Mouse (Mus musculus) embryonic facial prominence, embryonic 13.5 days (tissue): ENCODE data around the gene Shtn1. TPM values are rescaled to one million over a fixed set of nuclear protein-coding genes. Genes with fewer than 3 reads are reported as not detected.
A peak's percentile ranks its signal among the peaks of the same experiment; 100 is the strongest.

Experiments used
- ATAC-seq: fragments of 200-750 bp; cut with Nextera tagmentation; 2 replicates; pipeline ENCODE4 v1.8.0; 2017; ENCODE audit warnings: low read depth; ENCODE audit not compliant: insufficient number of reproducible peaks, insufficient read depth, low FRiP score, low TSS enrichment
- H3K27ac ChIP-seq: fragments of 300-500 bp; sonication (generic); 2 replicates; pipeline ENCODE4 v1.5.1; 2015; ENCODE audit warnings: moderate library complexity, mild to moderate bottlenecking, inconsistent platforms
- H3K27me3 ChIP-seq: fragments of 300-500 bp; sonication (generic); 2 replicates; pipeline ENCODE4 v1.6.1; 2015; ENCODE audit warnings: mild to moderate bottlenecking, inconsistent platforms
- H3K36me3 ChIP-seq: fragments of 300-500 bp; sonication (generic); 2 replicates; pipeline ENCODE4 v1.6.1; 2015; ENCODE audit warnings: mild to moderate bottlenecking, inconsistent platforms
- H3K4me1 ChIP-seq: fragments of 300-500 bp; sonication (generic); 2 replicates; pipeline ENCODE4 v1.6.1; 2015; ENCODE audit warnings: inconsistent platforms
- H3K4me2 ChIP-seq: fragments of 300-500 bp; sonication (generic); 2 replicates; pipeline ENCODE4 v1.6.1; 2015; ENCODE audit warnings: moderate library complexity, mild to moderate bottlenecking, inconsistent platforms
- H3K4me3 ChIP-seq: fragments of 300-500 bp; sonication (generic); 2 replicates; pipeline ENCODE4 v1.5.1; 2015; ENCODE audit warnings: mild to moderate bottlenecking, inconsistent platforms
- H3K9ac ChIP-seq: fragments of 300-500 bp; sonication (generic); 2 replicates; pipeline ENCODE4 v1.6.1; 2015; ENCODE audit warnings: mild to moderate bottlenecking, inconsistent platforms
- H3K9me3 ChIP-seq: fragments of 300-500 bp; sonication (generic); 2 replicates; pipeline ENCODE4 v1.6.1; 2016; ENCODE audit warnings: inconsistent platforms
- WGBS: fragments of 180-500 bp; shearing (Covaris S2); methylation state at CpG from one replicate; pipeline ENCODE4 v1.1.7; 2015; ENCODE audit warnings: mixed read lengths; 5-methylcytosine and 5-hydroxymethylcytosine counted together
- polyA plus RNA-seq: library from polyadenylated mRNA; unstranded; fragments of >200 nt; fragmentation: Nextera tagmentation; extraction: Ambion mirVana; gene quantifications from 2 replicates; pipeline ENCODE4 v1.2.1, GENCODE M21; 2015

Gene Shtn1
- polyA plus RNA-seq = 3.0 and 3.9 TPM in 2 replicates

DNA sequence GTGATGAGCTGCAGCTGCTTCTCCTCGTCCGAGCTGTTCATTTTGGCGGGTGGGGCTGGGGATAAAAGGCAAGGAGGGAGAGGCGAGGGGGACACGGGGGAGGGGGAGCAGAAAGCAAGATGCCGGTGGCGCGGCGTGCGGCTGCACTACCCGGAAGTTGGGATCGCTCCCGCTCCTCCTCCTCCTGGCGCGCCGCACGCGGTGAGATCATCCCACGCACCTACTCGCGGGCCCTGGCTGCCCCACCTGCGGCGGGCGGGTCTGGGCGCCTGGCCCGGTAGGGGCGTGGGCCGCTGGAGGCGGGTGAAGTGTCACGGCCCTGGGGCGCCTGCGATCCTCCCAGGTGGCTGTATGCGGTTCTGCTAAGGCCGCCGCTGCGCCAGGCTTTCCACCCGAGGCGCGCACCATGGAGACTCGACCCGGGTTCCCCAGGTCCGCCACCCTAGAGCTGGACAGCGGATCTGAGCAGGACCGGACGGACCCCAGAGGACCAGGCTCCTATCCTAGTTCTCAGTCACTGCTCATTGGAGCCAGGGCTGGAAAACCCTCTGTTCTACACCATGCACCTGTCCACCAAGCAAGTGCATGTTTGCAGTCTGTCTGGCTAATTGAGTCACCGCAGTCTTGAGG lies at the start of gene Shtn1:
Shtn1 (minus strand) TSS at position 629 of the 630 bp plus-strand sequence.
- peak within 1 kb of the TSS; percentile 98 for H3K4me2 ChIP-seq
- H3K27ac ChIP-seq = no peak within 1 kb of the TSS
- H3K4me3 ChIP-seq = peak within 1 kb of the TSS; percentile 61
- H3K9ac ChIP-seq = peak within 1 kb of the TSS; percentile 69
- H3K9me3 ChIP-seq = no peaks in the 10 kb centered on the region
- WGBS = under 1% methylated on average over 31 of the region's 46 CpGs
- H3K4me1 ChIP-seq = peaks cover 4% of the 10 kb centered on the region
- no peaks in the 10 kb centered on the region for H3K36me3 ChIP-seq
- ATAC-seq = peak; percentile 64; the same call in 1 of the 2 replicates
- H3K27me3 ChIP-seq = peaks cover 61% of the 10 kb centered on the region

DNA sequence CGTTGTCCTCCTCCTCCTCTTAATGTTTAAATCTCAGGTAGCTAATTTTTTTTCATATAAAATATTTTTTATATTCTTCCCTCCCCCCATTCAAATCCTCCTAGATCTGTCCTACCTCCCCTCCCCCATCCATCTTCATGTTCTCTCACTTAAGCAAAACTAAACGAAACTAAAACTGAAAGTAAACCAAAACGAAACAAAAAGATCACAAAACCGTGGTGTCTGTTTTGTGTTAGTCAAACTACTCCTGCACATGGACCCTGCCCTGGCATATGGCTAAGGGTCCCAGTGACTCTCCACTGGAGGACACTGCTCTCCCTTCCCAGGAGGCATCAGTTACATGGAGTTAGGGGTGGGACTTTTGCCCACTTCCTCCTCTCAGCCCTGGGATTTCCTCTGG lies 38.3 kb upstream of the Shtn1 start:
- Histone ChIP-seq H3K36me3 (no peaks in the 10 kb centered on the region), H3K4me1 (no peaks in the 10 kb centered on the region), H3K4me3 (no peak overlapping the region), H3K9me3 (no peaks in the 10 kb centered on the region), H3K27ac (no peak overlapping the region), H3K27me3 (no peaks in the 10 kb centered on the region), H3K9ac (no peak overlapping the region), H3K4me2 (peak overlapping the region; percentile 36)
- ATAC-seq = no peak
- WGBS = 57% methylated on average over 4 of the region's 4 CpGs

DNA sequence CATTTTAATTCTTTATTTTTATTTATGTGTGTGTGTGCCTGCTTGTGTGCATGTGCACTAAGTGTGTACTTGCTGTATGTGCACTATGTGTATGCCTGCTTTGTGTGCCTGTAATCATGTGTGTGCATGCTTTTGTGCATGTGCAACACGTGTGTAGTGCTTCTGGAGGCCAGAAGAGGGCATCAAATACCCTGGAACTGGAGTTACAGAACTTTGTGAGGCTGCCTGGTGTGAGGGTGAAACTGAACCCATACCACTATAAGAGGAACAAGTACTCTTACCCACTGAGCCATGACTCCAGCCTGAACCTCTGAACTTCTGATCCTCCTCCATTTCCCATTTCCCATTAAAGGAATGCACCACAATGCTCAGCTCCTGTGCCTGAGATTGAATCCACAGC lies 34.0 kb upstream of the Shtn1 start:
- no peaks in the 10 kb centered on the region for H3K27me3 ChIP-seq
- WGBS = 32% methylated on average over 1 of the region's 1 CpGs
- H3K4me3 ChIP-seq = no peak overlapping the region
- H3K27ac ChIP-seq = no peak overlapping the region
- H3K36me3 ChIP-seq = no peaks in the 10 kb centered on the region
- H3K9ac ChIP-seq = no peak overlapping the region
- no peaks in the 10 kb centered on the region for H3K9me3 ChIP-seq
- H3K4me2 ChIP-seq = no peak overlapping the region
- H3K4me1 ChIP-seq = no peaks in the 10 kb centered on the region
- no peak for ATAC-seq

DNA sequence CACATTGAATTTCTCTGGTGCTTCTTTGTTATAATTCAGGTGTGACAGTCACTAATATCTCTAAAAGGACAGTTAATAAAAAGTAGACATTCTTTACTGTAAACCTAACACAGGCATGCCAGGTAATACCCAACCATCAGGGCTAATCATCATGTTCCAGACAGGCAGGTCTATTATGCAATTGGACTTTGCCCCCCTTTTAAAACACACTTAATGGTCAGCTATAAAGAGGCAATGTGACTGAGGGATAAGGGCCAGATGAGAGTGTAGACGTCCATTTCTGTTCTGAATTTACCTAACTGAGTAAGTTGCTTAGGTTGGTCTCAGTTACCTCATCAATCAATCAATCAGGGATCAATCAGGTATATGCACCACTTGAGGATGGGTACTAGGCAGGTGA lies 22.4 kb upstream of the Shtn1 start:
- WGBS = 49% methylated on average over 1 of the region's 1 CpGs
- no peak overlapping the region for H3K9ac ChIP-seq
- no peaks in the 10 kb centered on the region for H3K36me3 ChIP-seq
- H3K27ac ChIP-seq = no peak overlapping the region
- no peak overlapping the region for H3K4me3 ChIP-seq
- no peak for ATAC-seq
- H3K27me3 ChIP-seq = no peaks in the 10 kb centered on the region
- no peak overlapping the region for H3K4me2 ChIP-seq
- no peaks in the 10 kb centered on the region for H3K9me3 ChIP-seq
- no peaks in the 10 kb centered on the region for H3K4me1 ChIP-seq

DNA sequence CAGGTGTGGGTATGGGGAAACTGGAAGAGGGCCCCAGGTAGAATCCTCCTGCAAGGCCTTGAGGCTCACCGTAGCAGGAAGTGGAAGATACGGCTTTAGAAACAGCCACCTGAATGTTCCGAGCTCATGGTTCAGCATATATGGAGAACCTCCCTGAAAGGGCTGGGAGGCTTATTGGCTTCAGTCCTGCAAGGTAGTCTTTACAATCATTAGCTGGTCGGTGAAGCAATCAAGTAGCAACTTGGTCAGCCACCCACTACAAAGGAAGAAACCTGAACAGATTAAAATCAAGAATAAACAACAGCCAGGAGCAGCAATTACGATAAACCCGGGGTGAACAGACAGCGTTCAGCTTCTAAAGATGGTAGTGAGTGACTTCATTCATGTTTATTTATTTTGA lies 16.4 kb upstream of the Shtn1 start:
- no peak overlapping the region for H3K4me2 ChIP-seq
- H3K9ac ChIP-seq = no peak overlapping the region
- no peaks in the 10 kb centered on the region for H3K9me3 ChIP-seq
- no peak overlapping the region for H3K27ac ChIP-seq
- no peak for ATAC-seq
- no peak overlapping the region for H3K4me3 ChIP-seq
- WGBS = 75% methylated on average over 7 of the region's 7 CpGs
- H3K4me1 ChIP-seq = no peaks in the 10 kb centered on the region
- no peaks in the 10 kb centered on the region for H3K27me3 ChIP-seq
- H3K36me3 ChIP-seq = no peaks in the 10 kb centered on the region

DNA sequence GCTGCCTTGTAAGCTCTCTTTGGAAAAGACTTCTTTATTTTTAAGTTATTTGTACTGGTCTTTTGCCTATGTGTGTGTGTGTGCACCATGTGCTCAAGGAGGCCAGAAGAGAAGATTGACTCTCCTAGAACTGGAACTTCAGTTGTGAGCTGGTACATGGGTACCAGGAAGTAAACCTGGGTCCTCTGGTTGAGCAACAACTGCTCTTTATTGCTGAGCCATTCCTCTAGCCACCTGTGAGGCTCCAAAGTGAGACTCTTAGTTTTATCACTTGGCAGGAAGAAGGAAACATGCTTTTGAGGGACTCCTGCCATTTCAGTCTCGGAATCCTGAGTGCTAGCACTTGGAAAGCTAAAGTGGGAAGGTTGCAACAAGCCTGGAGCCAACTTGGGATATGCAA lies 14.4 kb upstream of the Shtn1 start:
- WGBS = 58% methylated on average over 1 of the region's 1 CpGs
- Histone ChIP-seq H3K4me3 (no peak overlapping the region), H3K27ac (no peak overlapping the region), H3K9me3 (no peaks in the 10 kb centered on the region), H3K27me3 (no peaks in the 10 kb centered on the region), H3K9ac (no peak overlapping the region), H3K4me1 (no peaks in the 10 kb centered on the region), H3K4me2 (no peak overlapping the region), H3K36me3 (no peaks in the 10 kb centered on the region)
- no peak for ATAC-seq

DNA sequence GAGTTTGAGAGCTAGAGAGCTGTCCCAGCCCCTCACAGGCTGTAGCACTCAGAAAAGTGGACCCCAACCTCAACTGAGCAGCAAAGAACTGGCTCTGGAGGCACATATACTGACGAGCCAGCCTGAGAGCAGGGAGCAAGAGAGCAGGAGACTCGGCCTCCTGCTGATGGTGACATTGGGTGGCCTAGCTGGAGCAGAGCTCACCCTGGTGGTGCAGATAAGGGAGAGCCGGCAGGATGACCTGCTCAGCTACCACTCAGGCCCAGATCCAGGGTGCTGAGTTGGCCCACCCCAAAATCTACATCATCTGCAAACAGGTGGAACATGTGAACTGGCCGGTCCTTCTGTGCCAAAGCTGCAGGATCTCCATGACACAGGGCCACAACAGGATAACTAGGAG lies 8.4 kb upstream of the Shtn1 start:
- no peaks in the 10 kb centered on the region for H3K9me3 ChIP-seq
- H3K4me2 ChIP-seq = no peak overlapping the region
- 69% methylated on average over 4 of the region's 4 CpGs for WGBS
- 0 out of 2 replicates have a peak, but pooled peaks cover 2% of the 10 kb centered on the region for H3K27me3 ChIP-seq
- H3K9ac ChIP-seq = no peak overlapping the region
- no peaks in the 10 kb centered on the region for H3K4me1 ChIP-seq
- no peak overlapping the region for H3K27ac ChIP-seq
- no peak for ATAC-seq
- no peak overlapping the region for H3K4me3 ChIP-seq
- no peaks in the 10 kb centered on the region for H3K36me3 ChIP-seq

DNA sequence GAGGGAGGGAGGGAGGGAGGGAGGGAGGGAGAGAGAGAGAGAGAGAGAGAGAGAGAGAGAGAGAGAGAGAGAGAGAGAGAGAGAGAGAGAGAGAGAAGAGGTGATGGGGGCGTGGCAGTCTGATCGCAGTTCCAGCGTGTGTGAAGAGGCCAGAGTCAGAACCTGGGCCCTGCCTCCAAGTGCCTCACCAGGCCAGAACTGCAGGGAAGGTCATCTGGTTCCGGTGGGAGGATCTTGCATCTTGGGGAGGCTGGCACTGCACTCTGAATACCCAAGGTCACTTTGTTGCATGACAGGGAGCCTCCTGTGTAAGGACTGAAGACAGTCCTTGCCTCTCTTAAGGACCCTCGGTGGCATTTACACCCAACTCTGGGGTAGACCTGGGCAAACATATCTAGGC lies 231 bp upstream of the Shtn1 start:
- Histone ChIP-seq H3K4me3 (no peak overlapping the region; the same call in 1 of the 2 replicates), H3K27me3 (peaks cover 61% of the 10 kb centered on the region), H3K36me3 (no peaks in the 10 kb centered on the region), H3K27ac (no peak overlapping the region), H3K4me2 (peak overlapping the region; percentile 98), H3K9ac (no peak overlapping the region), H3K4me1 (peaks cover 4% of the 10 kb centered on the region), H3K9me3 (no peaks in the 10 kb centered on the region)
- WGBS = 15% methylated on average over 5 of the region's 5 CpGs
- no peak for ATAC-seq

DNA sequence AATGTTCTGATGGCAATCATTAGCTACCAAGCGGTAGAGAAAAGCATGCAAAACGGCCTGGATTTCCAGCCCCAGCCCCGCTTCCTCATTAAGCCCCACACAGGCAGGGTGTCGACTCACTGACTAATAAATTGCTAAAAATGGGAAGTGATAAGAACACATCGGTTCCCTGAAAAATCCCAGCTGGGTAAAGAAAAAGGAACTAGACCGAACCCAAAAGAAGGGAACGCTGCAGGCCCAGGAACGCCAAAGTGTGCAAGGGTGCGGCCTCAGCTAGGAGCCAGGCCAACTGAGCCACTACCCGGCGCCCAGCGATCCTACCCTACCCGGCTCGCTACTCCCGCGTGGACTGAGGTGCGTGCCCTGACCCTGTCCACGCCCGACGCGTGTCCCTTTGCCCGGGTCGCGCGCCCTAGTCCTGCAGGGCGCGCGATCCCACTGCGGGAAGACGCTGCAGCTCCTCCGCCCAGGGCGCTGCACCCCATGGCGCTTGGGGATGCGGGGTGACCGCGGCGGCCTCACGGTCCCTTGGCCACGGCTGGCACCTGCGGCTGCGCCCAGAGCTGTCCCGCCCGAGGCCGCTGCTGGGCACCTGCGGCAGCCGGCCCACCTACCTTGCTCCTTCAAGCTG lies 944 bp downstream of the Shtn1 start:
- H3K27me3 ChIP-seq = peaks cover 61% of the 10 kb centered on the region
- H3K27ac ChIP-seq = no peak overlapping the region
- peak; percentile 26; the same call in 1 of the 2 replicates for ATAC-seq
- H3K4me3 ChIP-seq = peak overlapping the region; percentile 61
- WGBS = 3% methylated on average over 46 of the region's 46 CpGs
- H3K36me3 ChIP-seq = no peaks in the 10 kb centered on the region
- H3K4me2 ChIP-seq = peak overlapping the region; percentile 98
- H3K9me3 ChIP-seq = no peaks in the 10 kb centered on the region
- peaks cover 4% of the 10 kb centered on the region for H3K4me1 ChIP-seq
- peak overlapping the region; percentile 69 for H3K9ac ChIP-seq

DNA sequence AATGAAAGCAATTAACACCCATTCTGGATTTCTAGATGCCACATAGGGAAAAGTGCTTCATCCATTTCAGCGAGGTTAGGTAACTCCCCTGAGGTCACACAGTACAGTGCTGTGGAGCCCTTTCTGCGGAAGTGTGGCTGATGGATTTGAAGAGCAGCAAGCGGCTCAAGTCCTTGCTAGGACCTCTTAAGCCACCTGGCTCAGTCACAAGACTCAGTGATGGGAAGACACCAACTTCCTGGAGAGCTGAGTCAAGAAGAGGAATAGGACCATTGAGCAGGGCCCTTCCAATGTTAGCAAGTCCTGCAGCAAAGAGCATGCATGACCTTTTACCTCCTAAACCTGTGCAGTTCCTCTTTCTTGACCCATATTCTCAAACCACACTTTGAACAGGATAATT lies 1.5 kb downstream of the Shtn1 start:
- peak overlapping the region; percentile 98; the same call in 1 of the 2 replicates for H3K4me2 ChIP-seq
- peaks cover 4% of the 10 kb centered on the region for H3K4me1 ChIP-seq
- peak overlapping the region; percentile 61; the same call in 1 of the 2 replicates for H3K4me3 ChIP-seq
- 56% methylated on average over 3 of the region's 3 CpGs for WGBS
- no peak overlapping the region for H3K9ac ChIP-seq
- H3K36me3 ChIP-seq = no peaks in the 10 kb centered on the region
- H3K27ac ChIP-seq = no peak overlapping the region
- H3K9me3 ChIP-seq = no peaks in the 10 kb centered on the region
- peaks cover 59% of the 10 kb centered on the region for H3K27me3 ChIP-seq
- no peak for ATAC-seq

DNA sequence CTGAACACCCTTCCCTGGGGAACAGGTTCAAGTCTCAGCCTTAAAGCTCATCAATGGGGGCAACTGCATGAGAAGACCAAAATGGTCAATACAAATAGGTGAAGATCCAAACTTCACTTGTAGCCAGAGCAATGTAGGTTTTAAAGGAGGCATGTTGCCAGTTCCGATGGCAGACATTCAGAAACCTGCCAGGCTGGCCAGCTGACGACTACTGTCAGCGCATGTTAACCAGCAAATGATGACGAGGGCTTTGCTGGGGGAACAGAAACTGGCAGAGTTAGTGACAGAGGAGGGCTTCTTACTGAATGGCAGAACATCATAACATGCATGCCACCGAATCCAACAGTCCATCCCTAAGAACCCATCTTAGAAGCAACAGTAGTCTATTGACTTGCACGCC lies 2.9 kb downstream of the Shtn1 start:
- WGBS = 88% methylated on average over 6 of the region's 6 CpGs
- Histone ChIP-seq H3K27me3 (peaks cover 58% of the 10 kb centered on the region), H3K9me3 (no peaks in the 10 kb centered on the region), H3K36me3 (no peaks in the 10 kb centered on the region), H3K9ac (no peak overlapping the region), H3K4me1 (peaks cover 4% of the 10 kb centered on the region), H3K27ac (no peak overlapping the region), H3K4me2 (no peak overlapping the region), H3K4me3 (no peak overlapping the region)
- no peak for ATAC-seq

DNA sequence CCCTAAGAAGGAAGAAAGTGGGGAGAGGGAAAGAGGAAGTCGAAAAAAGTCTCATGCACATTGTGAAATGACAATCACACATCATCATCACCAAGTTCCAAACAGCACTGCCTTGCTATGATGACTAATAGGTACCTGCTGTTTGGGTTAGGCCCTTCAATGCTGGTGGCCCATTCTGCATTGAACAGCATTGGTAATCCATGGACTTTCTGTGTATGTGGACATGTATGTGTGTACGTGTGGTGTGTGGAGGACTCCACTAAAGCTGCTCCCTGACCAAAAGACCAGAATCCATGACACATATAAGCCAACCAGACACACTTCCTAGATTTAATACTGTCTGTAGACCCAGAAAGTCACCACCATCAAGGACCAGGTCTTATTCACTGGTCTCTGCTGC lies 3.9 kb downstream of the Shtn1 start:
- H3K27ac ChIP-seq = no peak overlapping the region
- no peak overlapping the region for H3K4me3 ChIP-seq
- no peak for ATAC-seq
- no peaks in the 10 kb centered on the region for H3K36me3 ChIP-seq
- WGBS = 86% methylated on average over 2 of the region's 2 CpGs
- H3K4me2 ChIP-seq = no peak overlapping the region
- peaks cover 48% of the 10 kb centered on the region for H3K27me3 ChIP-seq
- H3K4me1 ChIP-seq = peaks cover 4% of the 10 kb centered on the region
- no peak overlapping the region for H3K9ac ChIP-seq
- no peaks in the 10 kb centered on the region for H3K9me3 ChIP-seq
